In genomic region chr15:59197455-59198391, GRCm38 (mm10) we compare ENCODE assay signal across 7 mouse cellular contexts.
DNase-seq lines count a peak whose midpoint lies in the region; ATAC-seq and TF ChIP-seq lines count a peak whose summit lies in the region.

No protein-coding gene starts in this region.

- peak overlapping the region; percentile 45 for H3K4me3 ChIP-seq in heart, embryonic 10.5 days
- no peak overlapping the region for H3K4me3 ChIP-seq in lung, postnatal 0 days (ENCODE audit: low read depth, low read length)
- H3K4me3 ChIP-seq in small intestine, adult 2 months (ENCODE audit: low read depth, low read length) = no peak overlapping the region

- H3K27ac ChIP-seq in heart, embryonic 10.5 days = peak overlapping the region; percentile 92
- H3K27ac ChIP-seq in lung, postnatal 0 days (ENCODE audit: low read length) = peak overlapping the region; percentile 75
- H3K27ac ChIP-seq in small intestine, adult 2 months (ENCODE audit: insufficient read depth, low read depth, low read length) = peak overlapping the region; percentile 38

- no peaks in the 10 kb centered on the region for H3K36me3 ChIP-seq in heart, embryonic 10.5 days
- H3K36me3 ChIP-seq in lung, postnatal 0 days (ENCODE audit: insufficient read depth, low read length) = no peaks in the 10 kb centered on the region
- no peaks in the 10 kb centered on the region for H3K36me3 ChIP-seq in small intestine, adult 2 months (ENCODE audit: control insufficient read depth, insufficient read depth, low read length)

- H3K9me3 ChIP-seq in heart, embryonic 10.5 days = no peaks in the 10 kb centered on the region
- H3K9me3 ChIP-seq in lung, postnatal 0 days (ENCODE audit: low read length) = no peaks in the 10 kb centered on the region

- H3K9ac ChIP-seq in lung, postnatal 0 days (replicated peaks; ENCODE audit: low read depth) = no peak overlapping the region

- H3K4me1 ChIP-seq in heart, embryonic 10.5 days = peaks cover 70% of the 10 kb centered on the region
- peaks cover 17% of the 10 kb centered on the region; the same call in 1 of the 2 replicates for H3K4me1 ChIP-seq in lung, postnatal 0 days (ENCODE audit: insufficient read depth, low read depth, low read length)
- no peaks in the 10 kb centered on the region; the same call in none of the 2 replicates for H3K4me1 ChIP-seq in small intestine, adult 2 months (ENCODE audit: control insufficient read depth, insufficient read depth, insufficient read length, low read length)

- TF ChIP-seq POLR2A in small intestine, adult 2 months (IDR thresholded peaks at IDR 0.05; ENCODE audit: low read depth, low read length) = no peak

- H3K4me2 ChIP-seq in lung, postnatal 0 days (replicated peaks; ENCODE audit: low read depth, low read length) = no peak overlapping the region

- 7% methylated on average over 7 of the region's 7 CpGs for WGBS in heart, embryonic 10.5 days
- WGBS in lung, postnatal 0 days = 2% methylated on average over 7 of the region's 7 CpGs
- WGBS in small intestine, adult 2 months = 13% methylated on average over 7 of the region's 7 CpGs

- no peak for TF ChIP-seq CTCF in lung, postnatal 0 days (IDR thresholded peaks at IDR 0.05)
- no peak for TF ChIP-seq CTCF in small intestine, adult 2 months (IDR thresholded peaks at IDR 0.05; ENCODE audit: extremely low read depth, insufficient read length, insufficient replicate concordance, low read depth, low read length)

- DNase-seq in adipocyte (ENCODE audit: low spot score) = peak; percentile 83
- peak; percentile 77 for DNase-seq in embryo, embryonic 10.5 days (ENCODE audit: low spot score)
- peak; percentile 95 for DNase-seq in heart, embryonic 10.5 days (ENCODE audit: low spot score)
- DNase-seq in kidney, adult 9 months = peak; percentile 93
- DNase-seq in lung, postnatal 0 days (ENCODE audit: low spot score) = peak; percentile 95
- DNase-seq in cerebellum, postnatal 25 days = no peak

- H3K27me3 ChIP-seq in heart, embryonic 10.5 days (ENCODE audit: insufficient read depth, poor library complexity, severe bottlenecking) = no peaks in the 10 kb centered on the region
- no peaks in the 10 kb centered on the region for H3K27me3 ChIP-seq in lung, postnatal 0 days (replicated peaks; ENCODE audit: insufficient read depth, low read length)
- no peaks in the 10 kb centered on the region for H3K27me3 ChIP-seq in small intestine, adult 2 months (ENCODE audit: control insufficient read depth, insufficient read depth, low read length)

- peak; percentile 90 for ATAC-seq in lung, postnatal 0 days

- peak; percentile 78 for TF ChIP-seq EP300 in lung, postnatal 0 days (IDR thresholded peaks at IDR 0.05)

Comparison
In these comparisons a context has a peak if more than half of its experiments do, and no peak if none do; other contexts are left out.
1. DNase-seq: peak in adipocyte (single experiment), embryo, embryonic 10.5 days (single experiment), heart, embryonic 10.5 days (single experiment), kidney, adult 9 months (single experiment) and lung, postnatal 0 days (single experiment); none in cerebellum, postnatal 25 days (0 of 2).
2. H3K27ac ChIP-seq: peak in every context shown above with its lines; median percentile 92 in heart, embryonic 10.5 days; 75 in lung, postnatal 0 days; 38 in small intestine, adult 2 months.